Mouse (Mus musculus): ENCODE results near the gene Ints3.

DNA sequence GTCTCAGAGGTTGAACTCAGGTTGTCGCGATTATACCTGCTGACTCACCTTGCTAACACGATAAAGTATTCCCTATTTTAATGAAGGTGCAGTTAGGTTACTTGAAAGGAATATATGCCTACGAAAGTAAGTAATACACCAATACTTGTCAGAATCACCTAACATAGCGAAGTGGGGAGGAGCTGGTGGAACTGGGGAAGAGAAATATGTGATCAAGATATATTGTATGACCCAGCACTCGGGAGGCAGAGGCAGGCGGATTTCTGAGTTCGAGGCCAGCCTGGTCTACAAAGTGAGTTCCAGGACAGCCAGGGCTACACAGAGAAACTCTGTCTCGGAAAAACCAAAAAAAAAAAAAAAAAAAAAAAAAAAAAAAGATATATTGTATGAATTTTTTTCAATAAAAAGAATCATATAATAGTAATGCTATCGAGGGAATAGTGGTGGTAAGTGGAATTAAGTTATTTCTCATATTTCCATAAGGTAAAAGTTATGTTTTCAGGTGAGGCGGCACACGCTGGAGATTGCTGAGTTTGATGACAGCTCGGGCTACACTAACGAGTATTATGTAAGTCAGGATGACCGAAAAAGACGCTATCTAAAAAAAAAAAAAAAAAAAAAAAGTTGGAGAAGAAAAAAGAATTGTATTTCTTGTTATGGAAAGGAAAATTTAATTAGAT is 41.9 kb upstream of the Ints3 start:
- TF ChIP-seq CTCF (IDR thresholded peaks at IDR 0.05; ENCODE audit: insufficient read depth, low read length), result no peak
- no peak for TF ChIP-seq POLR2A (IDR thresholded peaks at IDR 0.05; ENCODE audit: borderline replicate concordance, extremely low read depth, low read depth, low read length)

Measured in lung, adult 2 months (tissue).